Mouse (Mus musculus) MEL (cell line): ENCODE data around the gene Cbarp.

Source experiments
- CTCF ChIP-seq, 3 experiments: IDR thresholded peaks in 2 of 3; conservative IDR thresholded peaks in 1 of 3; 2 replicates each; pipeline ENCODE4 v1.5.1; 2011 to 2012; ENCODE audit warnings: low read length in 3 of 3, low read depth in 2 of 3, mild to moderate bottlenecking in 2 of 3, improper control_type of control experiment in 1 of 3, inconsistent platforms in 1 of 3, mixed read lengths in 1 of 3, moderate library complexity in 1 of 3; ENCODE audit not compliant: control insufficient read depth in 1 of 3, insufficient read depth in 1 of 3, poor library complexity in 1 of 3, severe bottlenecking in 1 of 3
- EP300 ChIP-seq, 2 experiments: IDR thresholded peaks; 2 replicates each; pipeline ENCODE4 v1.6.1; 2011; ENCODE audit warnings: improper control_type of control experiment in 2 of 2, low read length in 2 of 2, low read depth in 1 of 2, mild to moderate bottlenecking in 1 of 2
- POLR2A ChIP-seq, 2 experiments: IDR thresholded peaks; 2 replicates each; pipeline ENCODE4 v1.6.1; 2011 to 2012; ENCODE audit warnings: low read length in 2 of 2, mild to moderate bottlenecking in 2 of 2, control low read depth in 1 of 2, improper control_type of control experiment in 1 of 2, low read depth in 1 of 2, moderate library complexity in 1 of 2; ENCODE audit not compliant: control insufficient read depth in 1 of 2, insufficient read depth in 1 of 2, poor library complexity in 1 of 2

GRCm38 (mm10) chr10:80163721-80164120, 23.1 kb upstream of the Cbarp start:
- TF ChIP-seq EP300 (IDR thresholded peaks at IDR 0.05; ENCODE audit: low read depth in 1 of 2, low read length in 2 of 2) = no peak
- no peak for TF ChIP-seq CTCF (IDR thresholded peaks at IDR 0.05 in 2 of 3, conservative IDR thresholded peaks at IDR 0.05 in 1 of 3; ENCODE audit: control insufficient read depth in 1 of 3, insufficient read depth in 1 of 3, low read depth in 2 of 3, low read length in 3 of 3, poor library complexity in 1 of 3, severe bottlenecking in 1 of 3)
- no peak for TF ChIP-seq POLR2A (IDR thresholded peaks at IDR 0.05; ENCODE audit: control insufficient read depth in 1 of 2, insufficient read depth in 1 of 2, low read depth in 1 of 2, low read length in 2 of 2, poor library complexity in 1 of 2)
